Mouse (Mus musculus) testis, adult 2 months (tissue): ENCODE measurements around the gene Nup153.

Source experiments
- CTCF ChIP-seq: fragments of 200-500 bp; IDR thresholded peaks from 2 replicates; pipeline ENCODE4 v1.5.1; 2012; ENCODE audit warnings: low read depth, mild to moderate bottlenecking, inconsistent platforms, low read length, moderate library complexity; ENCODE audit not compliant: control insufficient read depth, insufficient read depth, insufficient replicate concordance
- POLR2A ChIP-seq: fragments of 200-500 bp; IDR thresholded peaks from 2 replicates; pipeline ENCODE4 v1.6.1; 2012; ENCODE audit warnings: low read depth, mild to moderate bottlenecking, inconsistent platforms, low read length, moderate library complexity; ENCODE audit not compliant: control insufficient read depth

GRCm38 (mm10) chr13:46690559-46691241 lies 37.0 kb downstream of the Nup153 start:
- no peak for TF ChIP-seq CTCF
- no peak for TF ChIP-seq POLR2A
